Mouse (Mus musculus) erythroblast, embryonic 14.5 days (primary cell): ENCODE measurements around the gene Pnliprp1.

Experiments used
- GATA1 ChIP-seq: IDR thresholded peaks from 2 replicates; pipeline ENCODE4 v1.6.1; 2012; ENCODE audit warnings: low read length, inconsistent platforms, mixed read lengths
- TAL1 ChIP-seq: IDR thresholded peaks from 3 replicates; pipeline ENCODE4 v1.6.1; 2012; ENCODE audit warnings: low read length, inconsistent platforms, mixed read lengths

GRCm38 (mm10) chr19:58733216-58733615 lies 4.5 kb downstream of the Pnliprp1 start:
- TF ChIP-seq GATA1: no peak
- no peak for TF ChIP-seq TAL1
